Mouse (Mus musculus) heart, adult 10 weeks (tissue): ENCODE data around the gene Unc5a. TPM values are rescaled to one million over a fixed set of nuclear protein-coding genes. Genes with fewer than 3 reads are reported as not detected.

ENCODE experiments used
- polyA plus RNA-seq: library from polyadenylated mRNA; stranded (reverse); fragments of 350-450 nt; fragmentation: Illumina TruSeq; extraction: RNeasy Lipid Tissue Mini Kit (QIAGEN cat#74804); gene quantifications from one replicate; pipeline ENCODE4 v1.2.3, GENCODE M21; 2014; ENCODE audit warnings: low read depth, low replicate concordance

Gene Unc5a
- polyA plus RNA-seq, result 0.79 TPM

GRCm38 (mm10) chr13:54948531-54949493, at the start of gene Unc5a:
Gene Unc5a, plus strand, starts transcription at chr13:54949411.

GRCm38 (mm10) chr13:55021194-55021779, 72.1 kb downstream of the Unc5a start, which contains the start of gene Hk3:
Gene Hk3, minus strand, starts transcription at chr13:55021385.

Other genes starting within 250 kb of the Unc5a start
- gene Cdhr2, start 247.9 kb upstream of the Unc5a start, polyA plus RNA-seq, result not detected
- not detected for gene Gprin1, start 199.5 kb upstream of the Unc5a start, polyA plus RNA-seq
- gene Sncb, start 182.8 kb upstream of the Unc5a start, polyA plus RNA-seq, result not detected
- gene Eif4e1b, start 165.4 kb upstream of the Unc5a start, polyA plus RNA-seq, result not detected
- 11.7 TPM for gene Tspan17, start 160.0 kb upstream of the Unc5a start, polyA plus RNA-seq
- 0.60 TPM for gene Hk3, start 72.0 kb downstream of the Unc5a start, polyA plus RNA-seq
- 22.7 TPM for gene Uimc1, start 150.9 kb downstream of the Unc5a start, polyA plus RNA-seq
- 35.0 TPM for gene Zfp346, start 155.9 kb downstream of the Unc5a start, polyA plus RNA-seq
- not detected for gene Gm17617, start 184.1 kb downstream of the Unc5a start, polyA plus RNA-seq
- gene Fgfr4, start 203.2 kb downstream of the Unc5a start, polyA plus RNA-seq, result 0.21 TPM